In genomic region chr9:88481061-88481790, GRCm38 (mm10) we compare ENCODE assay signal across 8 mouse cellular contexts. TPM values are rescaled to one million over a fixed set of nuclear protein-coding genes. Genes with fewer than 3 reads are reported as not detected.
DNase-seq lines count a peak whose midpoint lies in the region; ATAC-seq and TF ChIP-seq lines count a peak whose summit lies in the region.

No protein-coding gene starts in this region.

- peak; percentile 58 for DNase-seq in MEL (ENCODE audit: low read depth, low spot score)
- peak; percentile 56 for DNase-seq in cerebellum, adult 11 months
- DNase-seq in heart, postnatal 36 days = peak; percentile 38 to 56
- DNase-seq in layer of hippocampus, adult 18-20 months (ENCODE audit: low spot score in 2 of 2) = peak; percentile 19 to 44
- DNase-seq in lung, adult 2 months = peak; percentile 49
- DNase-seq in ovary, postnatal 14 days (ENCODE audit: low spot score) = peak; percentile 18
- peak; percentile 59 to 66 for DNase-seq in thymus, postnatal 10 days (ENCODE audit: low spot score in 2 of 2)

- peaks cover 23 to 30% of the 10 kb centered on the region in 2 experiments for H3K36me3 ChIP-seq in MEL (ENCODE audit: control insufficient read depth in 1 of 2, insufficient read depth in 2 of 2, low read length in 2 of 2)
- peaks cover 9% of the 10 kb centered on the region for H3K36me3 ChIP-seq in forebrain, embryonic 15.5 days

- no peak for TF ChIP-seq RAD21 in MEL (IDR thresholded peaks at IDR 0.05; ENCODE audit: low read depth, low read length)

- peaks cover 4 to 9% of the 10 kb centered on the region in 2 experiments; a peak in 2 of 4 replicates for H3K4me1 ChIP-seq in MEL (ENCODE audit: control insufficient read depth in 1 of 2, insufficient read depth in 2 of 2, low read length in 2 of 2)
- H3K4me1 ChIP-seq in forebrain, embryonic 15.5 days = peaks cover 33% of the 10 kb centered on the region
- no peaks in the 10 kb centered on the region; the same call in 1 of the 2 replicates for H3K4me1 ChIP-seq in lung, adult 2 months (ENCODE audit: control insufficient read depth, insufficient read depth, low read length)

- no peaks in the 10 kb centered on the region; a peak in 1 of 4 replicates for H3K27me3 ChIP-seq in MEL (ENCODE audit: control insufficient read depth in 1 of 2, insufficient read depth in 2 of 2, low read length in 2 of 2)
- no peaks in the 10 kb centered on the region for H3K27me3 ChIP-seq in forebrain, embryonic 15.5 days

- under 1% methylated on average over 69 of the region's 78 CpGs for WGBS in forebrain, embryonic 15.5 days
- WGBS in lung, adult 2 months = under 1% methylated on average over 78 of the region's 78 CpGs

- H3K4me2 ChIP-seq in forebrain, embryonic 15.5 days (replicated peaks) = peak overlapping the region; percentile 58

- H3K4me3 ChIP-seq in MEL (ENCODE audit: control insufficient read depth in 1 of 2, insufficient read depth in 1 of 2, low read depth in 2 of 2, low read length in 2 of 2) = peak overlapping the region; percentile 95 to 97
- peak overlapping the region; percentile 83 for H3K4me3 ChIP-seq in forebrain, embryonic 15.5 days
- H3K4me3 ChIP-seq in lung, adult 2 months (replicated peaks; ENCODE audit: extremely low read depth, low read depth, low read length) = peak overlapping the region; percentile 93

- no peak for TF ChIP-seq EP300 in MEL (IDR thresholded peaks at IDR 0.05; ENCODE audit: low read depth in 1 of 2, low read length in 2 of 2)

- no peaks in the 10 kb centered on the region for H3K9me3 ChIP-seq in MEL (replicated peaks; ENCODE audit: insufficient read depth, low read length)
- no peaks in the 10 kb centered on the region for H3K9me3 ChIP-seq in forebrain, embryonic 15.5 days

- intact Hi-C loops in heart, postnatal 36 days (cut with DNase I) = loop anchor here (1.0 to 5.0 kb wide), 4 partner anchors 41 to 376 kb away; partner anchors contain the start of gene Snx14

- peak overlapping the region; percentile 82 for H3K27ac ChIP-seq in MEL (ENCODE audit: control insufficient read depth, low read depth, low read length)
- H3K27ac ChIP-seq in forebrain, embryonic 15.5 days (replicated peaks) = peak overlapping the region; percentile 100

- peak overlapping the region; percentile 100 for H3K9ac ChIP-seq in MEL (ENCODE audit: control insufficient read depth, low read depth, low read length, poor library complexity, severe bottlenecking)
- peak overlapping the region; percentile 82 for H3K9ac ChIP-seq in forebrain, embryonic 15.5 days (replicated peaks)

- no peak for TF ChIP-seq POLR2A in MEL (IDR thresholded peaks at IDR 0.05; ENCODE audit: control insufficient read depth in 1 of 2, insufficient read depth in 1 of 2, low read depth in 1 of 2, low read length in 2 of 2, poor library complexity in 1 of 2)
- no peak for TF ChIP-seq POLR2A in lung, adult 2 months (IDR thresholded peaks at IDR 0.05; ENCODE audit: borderline replicate concordance, extremely low read depth, low read depth, low read length)

- H3K79me2 ChIP-seq in MEL (ENCODE audit: control insufficient read depth, insufficient read depth, low read length, poor library complexity) = peaks cover 39% of the 10 kb centered on the region

- TF ChIP-seq CTCF in MEL (IDR thresholded peaks at IDR 0.05 in 2 of 3, conservative IDR thresholded peaks at IDR 0.05 in 1 of 3; ENCODE audit: control insufficient read depth in 1 of 3, insufficient read depth in 1 of 3, low read depth in 2 of 3, low read length in 3 of 3, poor library complexity in 1 of 3, severe bottlenecking in 1 of 3) = no peak
- TF ChIP-seq CTCF in lung, adult 2 months (IDR thresholded peaks at IDR 0.05; ENCODE audit: insufficient read depth, low read length) = no peak

- no peak for ATAC-seq in forebrain, embryonic 15.5 days (replicated peaks)

TF ChIP-seq in MEL, 35 proteins besides CTCF, POLR2A, EP300 and RAD21:
- TF ChIP-seq UBTF (IDR thresholded peaks at IDR 0.05; ENCODE audit: borderline replicate concordance, insufficient read depth, low read depth, low read length) (0 out of 2 replicates have a peak, but pooled peaks have one; percentile 48), MYC (IDR thresholded peaks at IDR 0.05; ENCODE audit: low read depth, low read length) (peak; percentile 49; the same call in 1 of the 2 replicates), SIN3A (IDR thresholded peaks at IDR 0.05; ENCODE audit: low read length) (peak; percentile 50), MAZ (IDR thresholded peaks at IDR 0.05; ENCODE audit: low read depth, low read length) (no peak), MXI1 (IDR thresholded peaks at IDR 0.05; ENCODE audit: low read depth, low read length) (peak; percentile 93), MAX (IDR thresholded peaks at IDR 0.05; ENCODE audit: low read length) (peak; percentile 70), MAFK (IDR thresholded peaks at IDR 0.05; ENCODE audit: borderline replicate concordance, low read depth, low read length) (no peak)

RNA-seq across cellular contexts. Expression of gene Syncrip, which starts 1.1 kb away (rescaled TPM):
- 153 and 156 TPM in 2 replicates for total RNA-seq in MEL (2012; rRNA removed)
- polyA plus RNA-seq in MEL (2012; ENCODE audit: insufficient read depth in 1 of 2, insufficient read length in 2 of 2, low read depth in 1 of 2, low replicate concordance in 2 of 2, missing spikeins in 1 of 2) = 100 to 1,000 TPM; 125 to 162 TPM
- 120 and 123 TPM in 2 replicates for polyA plus RNA-seq in forebrain, embryonic 15.5 days (2015; fragmentation: Nextera tagmentation; extraction: Ambion mirVana)
- total RNA-seq in heart, postnatal 36 days (2021) = 10 to 100 TPM; 59.9 to 63.2 TPM
- total RNA-seq in layer of hippocampus, adult 18-20 months (2021) = 10 to 100 TPM; 58.9 to 60.3 TPM
- polyA plus RNA-seq in lung, adult 2 months (2012; rRNA removed) = 3.0 and 7.9 TPM in 2 replicates

RNA-seq across cellular contexts. Expression of gene Gm20537, which starts 24.8 kb away (rescaled TPM):
- total RNA-seq in MEL (2012; rRNA removed) = 0.46 TPM in 1 of 2 replicates, not detected in the other
- polyA plus RNA-seq in MEL (2012; ENCODE audit: insufficient read depth in 1 of 2, insufficient read length in 2 of 2, low read depth in 1 of 2, low replicate concordance in 2 of 2, missing spikeins in 1 of 2) = 10 to 100 TPM in 1 of 2 experiments, not detected in 1; 18.2 TPM
- polyA plus RNA-seq in forebrain, embryonic 15.5 days (2015; fragmentation: Nextera tagmentation; extraction: Ambion mirVana) = 0.57 and 0.69 TPM in 2 replicates
- total RNA-seq in heart, postnatal 36 days (2021) = 1 to 10 TPM in 1 of 2 experiments, not detected in 1; 1.7 TPM
- not detected for total RNA-seq in layer of hippocampus, adult 18-20 months (2021)
- 0.34 and 1.1 TPM in 2 replicates for polyA plus RNA-seq in lung, adult 2 months (2012; rRNA removed)

RNA-seq across cellular contexts. Expression of gene Snx14, which starts 42.5 kb away (rescaled TPM):
- total RNA-seq in MEL (2012; rRNA removed) = 11.1 and 12.7 TPM in 2 replicates
- 10 to 100 TPM; 16.9 to 83.1 TPM for polyA plus RNA-seq in MEL (2012; ENCODE audit: insufficient read depth in 1 of 2, insufficient read length in 2 of 2, low read depth in 1 of 2, low replicate concordance in 2 of 2, missing spikeins in 1 of 2)
- 26.2 and 27.7 TPM in 2 replicates for polyA plus RNA-seq in forebrain, embryonic 15.5 days (2015; fragmentation: Nextera tagmentation; extraction: Ambion mirVana)
- 10 to 100 TPM; 22.7 to 24.0 TPM for total RNA-seq in heart, postnatal 36 days (2021)
- 10 to 100 TPM; 44.1 to 49.5 TPM for total RNA-seq in layer of hippocampus, adult 18-20 months (2021)
- 15.4 and 16.5 TPM in 2 replicates for polyA plus RNA-seq in lung, adult 2 months (2012; rRNA removed)
